Mouse (Mus musculus): Measurements from ENCODE around the gene Arg2.
"Not testable (repeated sequence)": the region's sequence is repeated elsewhere in the genome, so short reads cannot be mapped to it uniquely, and the experiment has no call there.

Arg2 gene

DNA sequence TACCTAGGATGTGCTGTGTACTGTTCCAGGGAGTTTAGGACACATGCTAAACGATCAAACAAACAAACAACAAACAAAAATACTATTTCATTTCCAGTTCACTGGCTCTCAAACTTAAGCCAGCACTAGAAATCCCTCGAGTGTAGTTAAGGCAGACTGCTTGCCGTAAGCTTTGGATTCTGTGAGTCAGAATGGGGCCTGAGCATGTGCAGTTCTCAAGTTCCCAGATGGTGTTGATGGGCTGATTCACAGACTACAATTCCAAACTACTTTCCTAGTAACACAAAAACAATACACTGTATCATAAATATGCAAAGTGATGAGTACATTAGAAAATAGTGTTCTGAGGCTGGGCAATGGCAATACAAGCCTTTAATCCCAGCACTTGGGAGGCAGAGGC, 39.8 kb downstream of the Arg2 start:
- no peak for DNase-seq (ENCODE audit: low read depth, low spot score)

DNA sequence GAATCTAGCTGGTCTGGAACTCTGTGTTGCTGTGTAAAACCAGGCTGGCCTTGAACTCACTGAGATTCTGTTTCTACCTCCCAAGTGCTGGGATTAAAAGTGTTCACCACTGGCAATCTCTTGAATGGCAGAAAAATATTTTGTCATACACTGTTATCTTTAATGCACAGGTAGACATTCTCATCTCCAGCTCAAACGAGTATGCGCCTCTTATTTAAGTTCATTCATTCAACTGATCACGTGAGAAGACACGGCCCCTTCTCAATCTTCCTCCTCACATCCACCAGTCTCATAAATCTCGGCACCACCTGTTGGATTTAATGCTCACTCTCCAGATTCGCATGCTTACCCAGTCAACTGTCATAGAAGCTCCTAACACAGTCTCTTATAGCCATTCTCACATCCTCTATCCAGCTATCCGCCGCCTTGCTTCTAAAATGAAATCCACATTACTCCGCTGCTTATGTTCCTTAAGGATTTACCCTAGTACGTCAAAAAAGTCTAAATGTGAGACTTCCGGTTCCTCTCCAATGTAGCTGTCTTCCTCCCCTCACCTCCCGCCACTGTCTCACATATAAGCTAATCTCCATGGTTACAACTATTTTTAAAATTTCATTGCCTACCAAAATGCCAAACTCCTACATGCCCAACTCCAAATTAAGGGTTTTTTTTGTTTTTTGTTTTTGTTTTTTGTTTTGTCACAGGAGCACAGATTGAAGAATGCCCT, 40.9 kb downstream of the Arg2 start:
- no peak for DNase-seq (ENCODE audit: low read depth, low spot score)

DNA sequence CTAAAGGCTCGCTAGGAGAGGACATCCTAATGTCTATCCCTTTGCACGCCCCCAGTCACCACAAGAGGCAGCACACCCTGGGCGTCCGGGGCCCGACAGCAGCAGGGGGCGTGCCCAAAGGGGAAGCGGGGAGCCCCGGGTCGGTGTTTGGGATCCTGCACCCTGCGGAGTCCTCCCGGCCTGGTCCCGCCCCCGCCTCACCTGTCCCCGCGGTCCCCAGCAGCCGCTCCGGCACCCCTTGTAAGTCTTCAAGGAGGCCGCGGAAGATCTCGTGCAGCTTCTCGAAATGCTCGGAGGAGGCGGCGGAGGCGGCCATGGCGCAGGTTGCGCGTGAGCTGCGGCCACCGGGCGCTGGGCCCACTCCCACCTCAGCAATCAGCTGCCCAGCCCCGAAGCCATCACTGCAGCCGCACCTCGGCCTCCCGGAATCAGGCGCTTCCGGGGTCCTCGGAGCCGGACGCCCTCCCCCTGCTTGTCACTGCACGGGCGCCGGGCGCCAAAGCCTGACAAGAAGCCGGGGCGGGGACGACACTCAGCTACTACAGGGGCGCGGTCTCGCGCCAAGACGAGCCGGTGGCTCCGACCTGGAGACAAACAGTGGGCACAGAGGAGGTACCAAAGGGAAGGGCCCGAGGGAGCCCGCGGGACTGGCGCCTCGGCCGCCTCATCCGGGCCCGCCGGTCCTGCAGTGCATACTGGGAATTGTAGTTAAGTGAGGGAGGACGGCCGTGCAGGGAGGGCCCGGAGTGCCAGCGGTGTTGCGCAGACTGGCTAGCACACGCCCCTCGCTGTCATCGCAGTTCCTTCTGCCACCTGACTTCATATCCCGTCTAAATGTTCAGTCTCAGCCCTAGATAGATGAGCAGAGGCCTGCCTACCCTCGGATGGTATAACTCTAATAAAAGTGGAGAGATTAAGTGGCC, 41.7 kb downstream of the Arg2 start, which contains the start of gene Vti1b:
Vti1b (minus strand) TSS at position 649 of the 923 bp plus-strand sequence.
- DNase-seq (ENCODE audit: low read depth, low spot score): peak; percentile 78

DNA sequence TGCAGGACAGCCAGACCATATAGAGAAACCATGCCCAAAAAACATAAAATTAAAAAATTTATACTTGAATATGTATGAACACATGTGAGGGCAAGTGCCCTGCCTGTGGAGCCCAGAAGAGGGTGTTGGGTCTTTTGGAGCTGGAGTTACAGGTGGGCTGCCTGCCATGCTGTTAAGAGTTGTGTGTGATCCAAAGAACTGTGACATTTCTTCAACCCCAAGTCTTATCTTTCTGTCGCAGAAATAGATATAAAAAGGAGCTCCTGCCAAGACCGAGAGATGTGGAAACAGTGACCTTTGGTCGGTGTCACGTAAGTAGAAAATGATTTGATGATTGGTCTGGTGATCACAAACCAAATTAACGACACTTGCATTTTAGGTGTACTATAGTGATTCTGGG, 43.1 kb downstream of the Arg2 start:
- no peak for DNase-seq (ENCODE audit: low read depth, low spot score)

DNA sequence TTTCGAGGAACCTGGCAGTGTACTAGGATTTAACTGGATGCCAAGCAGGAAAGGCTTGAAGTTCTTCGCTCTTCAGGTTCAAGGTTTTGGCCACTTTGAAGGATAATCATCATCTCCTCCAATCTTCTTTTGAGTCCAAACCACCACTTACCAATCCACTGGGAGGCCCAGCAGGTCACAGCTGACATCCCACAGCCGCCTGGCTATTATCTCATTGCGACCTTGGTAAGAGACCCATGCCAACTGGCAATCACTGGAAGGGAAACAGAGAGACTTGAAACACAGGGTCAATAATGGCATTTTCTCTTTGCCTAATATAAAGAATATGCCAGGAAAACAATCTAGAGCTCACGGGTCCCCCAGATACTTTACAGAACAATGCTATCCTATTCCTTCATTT, 45.4 kb downstream of the Arg2 start:
- DNase-seq (ENCODE audit: low read depth, low spot score): no peak

DNA sequence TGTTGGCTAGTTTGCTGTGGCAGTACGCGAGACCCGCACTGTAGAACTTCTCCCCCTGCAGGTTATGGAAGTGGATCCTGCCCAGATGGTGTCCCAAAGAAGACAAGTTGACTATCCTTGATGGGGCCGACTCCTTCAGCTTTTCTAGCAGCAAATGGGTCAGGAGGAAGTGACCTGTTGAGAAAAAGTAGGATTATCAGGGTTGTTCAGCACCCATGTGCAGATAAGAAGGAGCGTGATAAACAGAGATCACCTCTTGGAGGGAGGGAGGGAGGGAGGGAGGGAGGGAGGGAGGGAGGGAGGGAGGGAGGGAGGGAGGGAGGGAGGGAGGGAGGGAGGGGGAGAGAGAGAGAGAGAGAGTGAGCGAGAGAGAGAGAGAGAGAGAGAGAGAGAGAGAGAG, 54.6 kb downstream of the Arg2 start:
- not testable (repeated sequence) for DNase-seq (ENCODE audit: low read depth, low spot score)

DNA sequence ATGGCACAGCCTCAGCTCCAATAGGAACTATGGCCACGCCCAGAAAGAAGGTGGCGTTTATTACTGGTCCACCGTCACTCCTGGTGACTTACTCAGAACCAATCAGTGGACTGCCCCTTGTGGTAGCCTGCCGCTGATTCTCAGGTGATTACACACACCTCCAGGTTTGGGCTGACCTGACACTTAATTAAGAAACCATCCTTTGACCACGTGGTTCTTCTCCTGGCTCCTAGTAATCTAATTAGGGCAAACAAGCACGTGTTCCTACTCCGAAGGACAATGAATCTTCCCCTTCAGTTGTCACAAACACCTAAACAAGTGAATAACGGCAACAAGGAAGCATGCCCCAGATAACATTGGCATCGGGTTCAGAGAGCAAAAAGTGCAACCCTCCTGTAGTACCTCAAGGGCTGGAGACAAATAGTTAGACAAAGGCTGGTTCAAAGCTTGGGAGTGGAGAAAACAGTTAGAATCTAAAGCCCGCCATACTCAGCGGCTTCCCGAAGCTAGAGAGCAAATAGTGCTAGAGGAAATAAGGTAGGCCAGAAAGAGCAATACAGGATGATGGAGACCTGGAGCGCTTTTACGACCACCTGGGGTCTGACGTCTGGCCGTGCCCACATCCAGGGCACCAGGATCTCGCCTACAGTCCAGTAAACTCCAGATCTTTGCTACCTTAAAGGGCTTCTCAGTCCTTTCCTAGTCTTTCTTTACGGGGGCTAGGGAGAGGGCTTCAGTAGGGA, 60.5 kb downstream of the Arg2 start:
- peak; percentile 77 for DNase-seq (ENCODE audit: low read depth, low spot score)

DNA sequence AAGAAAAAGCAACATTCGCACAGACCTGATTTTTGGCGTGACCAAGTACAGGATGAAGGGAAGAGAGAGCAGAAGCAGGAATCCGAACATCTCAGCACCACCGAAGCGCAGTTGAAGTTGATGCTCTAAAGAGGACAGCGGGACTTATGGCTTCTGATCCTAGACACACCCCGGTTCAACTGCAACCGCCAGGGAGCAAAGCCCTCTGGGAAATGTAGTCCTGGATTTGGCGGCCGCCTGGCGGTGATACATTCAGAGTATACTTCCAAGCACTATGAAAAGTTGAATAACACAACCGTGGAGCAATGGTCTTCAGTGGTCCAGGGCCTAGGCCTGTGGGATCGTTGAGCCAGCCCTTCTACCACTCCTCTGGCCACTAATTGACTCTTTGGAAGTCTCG, 61.1 kb downstream of the Arg2 start:
- peak; percentile 64 for DNase-seq (ENCODE audit: low read depth, low spot score)

DNA sequence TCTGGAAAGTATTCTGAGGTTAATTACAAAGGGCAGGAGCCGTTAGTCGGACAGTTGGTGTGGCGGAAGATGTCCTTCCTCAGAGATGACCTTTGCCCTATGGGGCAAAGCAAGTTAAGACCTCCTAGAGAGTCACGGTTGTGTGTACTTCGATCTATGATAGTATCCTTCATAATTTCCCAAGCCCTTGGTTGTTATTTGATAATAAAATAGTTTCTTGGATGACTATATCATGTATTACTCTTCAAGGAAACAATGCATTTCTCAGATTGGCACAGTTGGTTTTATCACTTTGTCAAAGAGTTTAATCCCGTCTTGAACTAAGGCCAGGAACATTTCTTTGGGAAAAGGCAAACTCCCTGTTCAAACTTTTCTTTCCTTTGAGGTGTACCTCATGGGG, 61.6 kb downstream of the Arg2 start, which contains the start of gene Rdh11:
Rdh11 (minus strand) TSS at position 101 of the 400 bp plus-strand sequence.
- DNase-seq (ENCODE audit: low read depth, low spot score): no peak

DNA sequence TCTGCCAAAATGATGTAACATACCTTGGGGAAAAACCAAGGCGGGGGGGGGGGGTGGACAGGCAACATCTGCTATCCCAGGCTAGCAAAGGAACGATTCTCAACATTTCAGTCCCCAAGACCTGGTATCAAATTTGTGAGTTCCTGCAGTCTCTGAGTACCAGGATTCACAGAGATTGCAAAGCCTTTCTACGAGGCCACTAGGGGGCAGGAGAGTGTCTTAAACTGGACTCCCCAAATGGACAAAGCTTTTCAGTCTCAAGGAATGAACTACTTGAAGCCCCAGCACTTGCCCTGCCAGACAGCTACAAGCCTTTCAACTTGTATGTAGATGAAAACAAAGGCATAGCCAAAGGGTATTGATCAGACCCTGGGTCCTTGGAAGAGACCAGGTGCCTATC, 62.9 kb downstream of the Arg2 start:
- DNase-seq (ENCODE audit: low read depth, low spot score): no peak

DNA sequence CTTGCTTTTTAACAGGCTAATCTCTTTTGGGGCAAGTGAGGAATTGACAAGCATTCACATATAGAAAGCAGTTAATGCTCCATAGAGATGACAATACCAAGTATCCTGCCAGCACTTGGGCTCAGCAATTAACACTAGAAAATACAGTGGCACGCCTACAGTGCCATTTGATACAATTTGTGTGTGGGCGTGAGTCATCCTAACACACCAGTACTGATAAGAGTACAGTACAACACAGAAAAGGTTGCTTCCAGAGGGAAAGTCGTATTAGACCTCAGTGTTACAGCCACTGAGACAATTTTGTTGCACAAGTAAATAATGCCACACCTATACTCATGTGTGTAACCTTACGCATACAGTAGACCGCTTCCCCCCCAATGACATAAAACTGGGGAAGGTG, 66.5 kb downstream of the Arg2 start:
- DNase-seq (ENCODE audit: low read depth, low spot score): no peak

DNA sequence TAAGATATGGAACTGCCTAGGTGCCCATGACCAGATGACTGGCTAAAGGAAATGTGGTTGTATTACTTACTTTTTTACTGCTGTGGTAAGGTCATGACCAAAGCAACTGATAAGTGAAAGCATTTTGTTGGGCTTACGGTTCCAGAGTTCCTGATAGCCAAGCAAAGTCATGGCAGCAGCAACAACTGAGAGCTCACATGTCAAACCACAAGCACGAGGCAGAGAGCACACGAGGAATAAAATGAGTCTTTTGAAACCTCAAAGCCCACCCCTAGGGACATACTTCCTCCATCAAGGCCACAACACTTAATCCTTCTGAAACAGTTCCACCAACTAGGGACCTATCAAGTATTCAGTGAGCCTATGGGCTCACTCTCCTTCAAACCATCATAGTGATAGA, 71.3 kb downstream of the Arg2 start:
- no peak for DNase-seq (ENCODE audit: low read depth, low spot score)
